Mouse (Mus musculus) midbrain, embryonic 15.5 days (tissue): Measurements from ENCODE around the gene Nat9. TPM values are rescaled to one million over a fixed set of nuclear protein-coding genes. Genes with fewer than 3 reads are reported as not detected.

Experiments used
- ATAC-seq: fragments of 200-750 bp; cut with Nextera tagmentation; replicated peaks from 2 replicates; pipeline ENCODE4 v1.8.0; 2017; ENCODE audit warnings: moderate TSS enrichment
- H3K27ac ChIP-seq: fragments of 300-500 bp; sonication (generic); 2 replicates; pipeline ENCODE4 v1.5.1; 2015; ENCODE audit warnings: mild to moderate bottlenecking, inconsistent platforms
- H3K27me3 ChIP-seq: fragments of 300-500 bp; sonication (generic); replicated peaks from 2 replicates; pipeline ENCODE4 v1.6.1; 2015; ENCODE audit warnings: inconsistent platforms
- H3K36me3 ChIP-seq: fragments of 300-500 bp; sonication (generic); replicated peaks from 2 replicates; pipeline ENCODE4 v1.6.1; 2015; ENCODE audit warnings: inconsistent platforms
- H3K4me1 ChIP-seq: fragments of 300-500 bp; sonication (generic); 2 replicates; pipeline ENCODE4 v1.6.1; 2015; ENCODE audit warnings: inconsistent platforms
- H3K4me2 ChIP-seq: fragments of 300-500 bp; sonication (generic); 2 replicates; pipeline ENCODE4 v1.6.1; 2015; ENCODE audit warnings: inconsistent platforms, mild to moderate bottlenecking, moderate library complexity
- H3K4me3 ChIP-seq: fragments of 300-500 bp; sonication (generic); 2 replicates; pipeline ENCODE4 v1.5.1; 2015; ENCODE audit warnings: mild to moderate bottlenecking, inconsistent platforms
- H3K9ac ChIP-seq: fragments of 300-500 bp; sonication (generic); 2 replicates; pipeline ENCODE4 v1.6.1; 2015; ENCODE audit warnings: mild to moderate bottlenecking, inconsistent platforms
- H3K9me3 ChIP-seq: fragments of 300-500 bp; sonication (generic); 2 replicates; pipeline ENCODE4 v1.6.1; 2016; ENCODE audit warnings: inconsistent platforms
- WGBS: fragments of 180-500 bp; shearing (Covaris S2); methylation state at CpG from one replicate; pipeline ENCODE4 v1.1.7; 2015; ENCODE audit warnings: mixed read lengths; 5-methylcytosine and 5-hydroxymethylcytosine counted together
- polyA plus RNA-seq: library from polyadenylated mRNA; unstranded; fragments of >200 nt; fragmentation: Nextera tagmentation; extraction: Ambion mirVana; gene quantifications from 2 replicates; pipeline ENCODE4 v1.2.1, GENCODE M21; 2015

Gene Nat9
- polyA plus RNA-seq, 1 experiment from 2014 or later: 25.5 TPM

DNA sequence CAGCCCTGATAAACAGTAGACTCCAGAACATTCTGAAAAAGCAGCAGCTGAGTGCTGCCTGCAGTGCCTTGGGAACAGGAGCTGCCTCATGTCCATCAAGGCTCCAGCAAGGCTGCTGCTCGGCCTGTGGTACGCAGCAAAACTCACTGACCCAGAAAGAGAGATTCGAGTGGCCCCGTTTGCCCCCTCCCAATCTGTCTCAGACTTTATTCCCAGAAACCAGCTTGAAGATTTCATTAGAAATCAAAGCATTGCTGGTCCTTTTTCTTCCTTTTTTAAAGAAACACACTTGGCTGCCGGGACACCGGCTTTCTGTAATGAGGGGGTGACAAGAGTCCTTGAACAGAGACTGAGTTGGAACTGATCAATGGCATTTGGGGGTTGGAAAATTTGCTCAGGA lies 37.6 kb upstream of the Nat9 start:
- H3K9ac ChIP-seq: no peak overlapping the region
- no peak for ATAC-seq
- H3K4me2 ChIP-seq: no peak overlapping the region
- peaks cover 63% of the 10 kb centered on the region for H3K4me1 ChIP-seq
- no peaks in the 10 kb centered on the region for H3K9me3 ChIP-seq
- 43% methylated on average over 6 of the region's 6 CpGs for WGBS
- H3K27me3 ChIP-seq: no peaks in the 10 kb centered on the region; the same call in 1 of the 2 replicates
- H3K27ac ChIP-seq: no peak overlapping the region
- H3K36me3 ChIP-seq: no peaks in the 10 kb centered on the region
- H3K4me3 ChIP-seq: no peak overlapping the region

- no peak overlapping the region for H3K9ac ChIP-seq
- H3K4me1 ChIP-seq: peaks cover 63% of the 10 kb centered on the region
- H3K4me2 ChIP-seq: no peak overlapping the region
- no peak overlapping the region for H3K4me3 ChIP-seq
- WGBS: 42% methylated on average over 8 of the region's 8 CpGs
- H3K9me3 ChIP-seq: no peaks in the 10 kb centered on the region
- no peaks in the 10 kb centered on the region for H3K36me3 ChIP-seq
- H3K27ac ChIP-seq: no peak overlapping the region
- ATAC-seq: no peak
- no peaks in the 10 kb centered on the region; the same call in 1 of the 2 replicates for H3K27me3 ChIP-seq
Observed at GRCm38 (mm10) chr11:115224889-115225288, 37.2 kb upstream of the Nat9 start.

- Histone ChIP-seq H3K9me3 (no peaks in the 10 kb centered on the region), H3K4me1 (peaks cover 55% of the 10 kb centered on the region), H3K4me2 (no peak overlapping the region), H3K4me3 (no peak overlapping the region), H3K36me3 (no peaks in the 10 kb centered on the region), H3K27me3 (no peaks in the 10 kb centered on the region; the same call in 1 of the 2 replicates), H3K27ac (no peak overlapping the region), H3K9ac (no peak overlapping the region)
- ATAC-seq: no peak
- 81% methylated on average over 6 of the region's 6 CpGs for WGBS
Observed at GRCm38 (mm10) chr11:115223877-115224276, 36.2 kb upstream of the Nat9 start.

GRCm38 (mm10) chr11:115223451-115223850 lies 35.8 kb upstream of the Nat9 start:
- H3K9ac ChIP-seq: no peak overlapping the region

GRCm38 (mm10) chr11:115222570-115222969 lies 34.9 kb upstream of the Nat9 start:
- Histone ChIP-seq H3K36me3 (no peaks in the 10 kb centered on the region), H3K4me3 (no peak overlapping the region), H3K27ac (no peak overlapping the region), H3K4me2 (no peak overlapping the region), H3K27me3 (no peaks in the 10 kb centered on the region), H3K9ac (no peak overlapping the region), H3K9me3 (no peaks in the 10 kb centered on the region), H3K4me1 (peaks cover 51% of the 10 kb centered on the region)
- 43% methylated on average over 5 of the region's 5 CpGs for WGBS
- no peak for ATAC-seq

More at GRCm38 (mm10) chr11:115223451-115223850, 35.8 kb upstream of the Nat9 start:
- H3K4me1 ChIP-seq: peaks cover 54% of the 10 kb centered on the region
- no peaks in the 10 kb centered on the region for H3K9me3 ChIP-seq
- no peaks in the 10 kb centered on the region; the same call in 1 of the 2 replicates for H3K27me3 ChIP-seq
- no peak overlapping the region for H3K4me3 ChIP-seq
- H3K27ac ChIP-seq: no peak overlapping the region
- H3K36me3 ChIP-seq: no peaks in the 10 kb centered on the region
- WGBS: 74% methylated on average over 11 of the region's 11 CpGs
- no peak for ATAC-seq
- H3K4me2 ChIP-seq: no peak overlapping the region

DNA sequence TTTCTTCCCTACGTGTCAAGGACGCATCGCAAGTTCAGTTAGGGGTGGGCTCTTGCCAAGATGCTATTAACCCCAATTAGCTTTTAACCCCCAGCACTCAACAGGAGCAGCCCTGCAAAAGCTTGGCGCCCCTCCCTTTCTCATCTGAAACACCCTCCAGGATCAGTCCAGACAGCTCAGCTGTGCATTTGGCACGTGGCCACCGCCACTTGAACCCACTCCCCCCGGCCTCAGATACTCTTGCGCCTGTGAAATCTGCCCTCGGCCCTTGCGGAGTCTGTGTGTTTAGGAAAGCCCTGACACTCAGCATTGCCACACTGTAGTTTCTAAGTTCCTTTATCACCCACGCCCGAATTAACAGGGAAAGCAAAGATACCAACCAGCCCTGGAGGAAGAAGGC lies 34.4 kb upstream of the Nat9 start:
- H3K9ac ChIP-seq: no peak overlapping the region
- no peak overlapping the region for H3K4me3 ChIP-seq
- no peaks in the 10 kb centered on the region for H3K27me3 ChIP-seq
- 58% methylated on average over 12 of the region's 12 CpGs for WGBS
- H3K27ac ChIP-seq: no peak overlapping the region
- peaks cover 51% of the 10 kb centered on the region for H3K4me1 ChIP-seq
- no peaks in the 10 kb centered on the region for H3K9me3 ChIP-seq
- H3K36me3 ChIP-seq: no peaks in the 10 kb centered on the region
- no peak overlapping the region for H3K4me2 ChIP-seq
- no peak for ATAC-seq

DNA sequence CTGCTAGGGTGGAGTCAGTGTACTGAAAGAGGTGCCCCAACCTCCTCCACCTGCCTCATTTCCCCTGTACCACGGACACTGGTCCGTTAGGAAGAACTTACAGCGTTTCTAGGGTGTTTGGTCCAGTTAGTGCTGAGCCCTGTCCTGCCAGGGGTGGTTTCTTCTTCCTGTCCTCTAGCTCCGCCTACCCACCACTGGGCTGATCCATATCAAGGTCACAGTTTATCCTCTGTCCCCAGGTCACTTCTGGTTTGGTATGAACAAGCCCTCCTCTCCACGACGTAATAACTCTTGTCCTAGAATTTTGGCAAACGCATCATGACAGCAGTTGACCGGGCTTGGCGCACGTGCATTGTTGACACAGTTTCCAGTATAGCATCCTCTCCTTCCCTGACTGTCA lies 32.0 kb upstream of the Nat9 start:
- ATAC-seq: no peak
- no peak overlapping the region for H3K9ac ChIP-seq
- no peaks in the 10 kb centered on the region for H3K36me3 ChIP-seq
- no peaks in the 10 kb centered on the region for H3K27me3 ChIP-seq
- no peak overlapping the region for H3K4me2 ChIP-seq
- no peak overlapping the region for H3K27ac ChIP-seq
- peaks cover 27% of the 10 kb centered on the region for H3K4me1 ChIP-seq
- 93% methylated on average over 10 of the region's 10 CpGs for WGBS
- H3K4me3 ChIP-seq: no peak overlapping the region
- H3K9me3 ChIP-seq: no peaks in the 10 kb centered on the region

- 85% methylated on average over 9 of the region's 9 CpGs for WGBS
- Histone ChIP-seq H3K27ac (no peak overlapping the region), H3K9ac (no peak overlapping the region), H3K4me1 (peaks cover 24% of the 10 kb centered on the region), H3K4me3 (no peak overlapping the region), H3K9me3 (no peaks in the 10 kb centered on the region), H3K36me3 (no peaks in the 10 kb centered on the region), H3K27me3 (no peaks in the 10 kb centered on the region), H3K4me2 (no peak overlapping the region)
- no peak for ATAC-seq
Observed at GRCm38 (mm10) chr11:115219263-115219662, 31.6 kb upstream of the Nat9 start.

GRCm38 (mm10) chr11:115217439-115218410 lies 30.1 kb upstream of the Nat9 start:
- Histone ChIP-seq H3K9ac (no peak overlapping the region), H3K36me3 (no peaks in the 10 kb centered on the region), H3K9me3 (no peaks in the 10 kb centered on the region), H3K27ac (no peak overlapping the region), H3K4me2 (no peak overlapping the region), H3K27me3 (no peaks in the 10 kb centered on the region), H3K4me1 (peaks cover 19% of the 10 kb centered on the region), H3K4me3 (no peak overlapping the region)
- no peak for ATAC-seq
- WGBS: 57% methylated on average over 18 of the region's 18 CpGs

DNA sequence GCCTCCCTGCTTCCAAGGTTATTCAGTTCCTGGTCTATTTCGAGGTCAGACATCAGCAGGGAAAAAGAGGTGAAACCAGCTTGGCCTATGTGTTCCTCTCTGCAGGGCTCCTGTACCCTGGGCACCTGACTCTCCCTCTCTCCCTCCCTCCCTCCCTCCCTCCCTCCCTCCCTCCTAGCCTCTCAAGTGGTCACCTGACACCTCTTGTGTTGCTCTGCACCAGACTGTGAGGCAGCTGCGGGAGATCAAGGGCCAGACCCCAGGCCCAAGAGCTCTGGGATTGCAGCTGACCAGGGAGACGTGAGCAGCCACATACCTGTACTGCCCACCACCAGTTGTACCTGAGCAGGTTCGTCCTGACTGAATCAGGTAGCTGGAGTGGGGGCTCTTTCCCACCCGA lies 27.5 kb upstream of the Nat9 start:
- Histone ChIP-seq H3K9ac (no peak overlapping the region), H3K4me2 (no peak overlapping the region), H3K27ac (no peak overlapping the region), H3K4me3 (no peak overlapping the region), H3K36me3 (no peaks in the 10 kb centered on the region), H3K4me1 (peaks cover 12% of the 10 kb centered on the region), H3K27me3 (no peaks in the 10 kb centered on the region), H3K9me3 (no peaks in the 10 kb centered on the region)
- 40% methylated on average over 5 of the region's 5 CpGs for WGBS
- ATAC-seq: no peak

GRCm38 (mm10) chr11:115212116-115212515 lies 24.5 kb upstream of the Nat9 start:
- no peaks in the 10 kb centered on the region for H3K36me3 ChIP-seq
- WGBS: 62% methylated on average over 13 of the region's 13 CpGs

DNA sequence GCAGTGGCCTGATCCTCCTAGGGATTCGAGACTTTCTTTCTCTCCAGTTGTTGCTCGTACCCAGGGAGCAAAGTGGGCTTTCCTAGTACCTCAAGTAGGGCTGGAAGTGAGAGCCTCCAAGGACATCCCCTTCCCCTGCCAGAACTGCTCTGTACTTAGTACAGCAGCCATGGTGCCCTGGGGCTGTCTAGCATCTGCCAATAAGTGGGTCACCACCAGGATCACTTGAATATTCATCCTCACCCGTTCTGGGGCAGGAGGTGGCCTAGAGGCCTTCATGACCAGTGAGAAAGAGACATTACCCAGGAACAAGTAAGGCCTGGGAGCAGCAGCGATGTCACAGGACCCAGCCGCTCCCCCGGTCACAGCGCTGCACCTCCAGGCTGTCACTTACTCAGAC lies 22.3 kb upstream of the Nat9 start:
- peaks cover 8% of the 10 kb centered on the region; the same call in 1 of the 2 replicates for H3K4me1 ChIP-seq
- no peak overlapping the region for H3K27ac ChIP-seq
- WGBS: 64% methylated on average over 7 of the region's 7 CpGs

More at GRCm38 (mm10) chr11:115212116-115212515, 24.5 kb upstream of the Nat9 start:
- Histone ChIP-seq H3K4me1 (peaks cover 8% of the 10 kb centered on the region; the same call in 1 of the 2 replicates), H3K9me3 (no peaks in the 10 kb centered on the region), H3K27me3 (no peaks in the 10 kb centered on the region), H3K27ac (no peak overlapping the region), H3K4me2 (no peak overlapping the region), H3K4me3 (no peak overlapping the region), H3K9ac (no peak overlapping the region)
- no peak for ATAC-seq

More for the DNA sequence above, 22.3 kb upstream of the Nat9 start:
- H3K9ac ChIP-seq: no peak overlapping the region
- H3K36me3 ChIP-seq: peaks cover 16% of the 10 kb centered on the region
- no peak overlapping the region for H3K4me2 ChIP-seq
- no peak overlapping the region for H3K4me3 ChIP-seq
- H3K9me3 ChIP-seq: no peaks in the 10 kb centered on the region
- ATAC-seq: no peak
- H3K27me3 ChIP-seq: no peaks in the 10 kb centered on the region
